Mouse (Mus musculus): ENCODE measurements around the gene Slc44a4.
"Not testable (repeated sequence)": the region's sequence is repeated elsewhere in the genome, so short reads cannot be mapped to it uniquely, and the experiment has no call there.

Slc44a4 gene

GRCm38 (mm10) chr17:34960702-34961493 is 46.6 kb downstream of the Slc44a4 start:
- no peak for DNase-seq (ENCODE audit: low spot score)

GRCm38 (mm10) chr17:34962125-34962524 is 47.9 kb downstream of the Slc44a4 start:
- no peak for DNase-seq (ENCODE audit: low spot score)

GRCm38 (mm10) chr17:34962841-34963240 is 48.6 kb downstream of the Slc44a4 start:
- DNase-seq (ENCODE audit: low spot score): no peak

GRCm38 (mm10) chr17:34964640-34965049 is 50.4 kb downstream of the Slc44a4 start:
- DNase-seq (ENCODE audit: low spot score): no peak

- DNase-seq (ENCODE audit: low spot score): no peak
Observed at GRCm38 (mm10) chr17:34965627-34966026, 51.4 kb downstream of the Slc44a4 start.

- DNase-seq (ENCODE audit: low spot score): not testable (repeated sequence)
Observed at GRCm38 (mm10) chr17:34969822-34970221, 55.6 kb downstream of the Slc44a4 start, which contains the start of gene Gm20481. Gene Gm20481 (plus strand): TSS chr17:34969912.

- not testable (repeated sequence) for DNase-seq (ENCODE audit: low spot score)
Observed at GRCm38 (mm10) chr17:34970850-34971249, 56.6 kb downstream of the Slc44a4 start.

- DNase-seq (ENCODE audit: low spot score): not testable (repeated sequence)
Observed at GRCm38 (mm10) chr17:34971694-34972068, 57.4 kb downstream of the Slc44a4 start.

GRCm38 (mm10) chr17:34972069-34972749 is 57.9 kb downstream of the Slc44a4 start, which contains the start of the genes Hspa1a and Hspa1l:
Gene Hspa1a (minus strand): TSS chr17:34972156.
Gene Hspa1l (plus strand): TSS chr17:34972703.
- DNase-seq (ENCODE audit: low spot score): peak; percentile 87

- no peak for DNase-seq (ENCODE audit: low spot score)
Observed at GRCm38 (mm10) chr17:34975581-34976492, 61.6 kb downstream of the Slc44a4 start.

GRCm38 (mm10) chr17:34977000-34977399 is 62.7 kb downstream of the Slc44a4 start:
- no peak for DNase-seq (ENCODE audit: low spot score)

GRCm38 (mm10) chr17:34978239-34978638 is 64.0 kb downstream of the Slc44a4 start:
- no peak for DNase-seq (ENCODE audit: low spot score)

- DNase-seq (ENCODE audit: low spot score): no peak
Observed at GRCm38 (mm10) chr17:34979631-34980030, 65.4 kb downstream of the Slc44a4 start.

Measured in embryo, embryonic 10.5 days (tissue).